Mouse (Mus musculus) gastrocnemius, adult 8-10 months (tissue): Measurements from ENCODE around the gene Plxnb2. TPM values are rescaled to one million over a fixed set of nuclear protein-coding genes. Genes with fewer than 3 reads are reported as not detected.

Source experiments
- DNase-seq, 2 experiments: peaks; one replicate each; pipeline ENCODE4 v3.0.0; 2022; ENCODE audit warnings: low spot score in 2 of 2
- total RNA-seq, 4 experiments: library from RNA; stranded (reverse); gene quantifications; 2 replicates each; pipeline ENCODE4 v1.2.4; 2022

Gene Plxnb2
- total RNA-seq, 4 experiments from 2014 or later, result 4.5 to 6.3 (median 5.3) TPM

DNA sequence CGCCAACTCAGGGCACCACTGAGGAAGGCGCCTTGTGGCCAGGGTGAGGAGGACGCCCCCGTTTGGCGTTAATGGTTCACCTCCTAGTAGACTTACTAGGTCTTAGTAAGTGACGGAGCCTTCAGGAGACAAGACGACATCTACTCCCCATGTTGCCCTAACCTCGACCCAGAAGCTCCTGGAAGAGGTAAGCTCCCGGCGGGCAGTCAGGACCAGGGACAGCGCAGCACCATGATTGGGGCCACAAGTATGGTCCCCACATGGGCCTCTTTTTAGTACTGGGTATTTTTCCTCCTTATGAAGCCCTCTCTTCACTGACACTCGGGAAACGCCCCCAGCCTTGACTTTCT is 30.6 kb downstream of the Plxnb2 start:
- DNase-seq, result no peak

GRCm38 (mm10) chr15:89149271-89150040 is 31.1 kb downstream of the Plxnb2 start, which contains the start of gene Mapk11:
Mapk11 (minus strand) TSS chr15:89149628.
- no peak for DNase-seq

DNA sequence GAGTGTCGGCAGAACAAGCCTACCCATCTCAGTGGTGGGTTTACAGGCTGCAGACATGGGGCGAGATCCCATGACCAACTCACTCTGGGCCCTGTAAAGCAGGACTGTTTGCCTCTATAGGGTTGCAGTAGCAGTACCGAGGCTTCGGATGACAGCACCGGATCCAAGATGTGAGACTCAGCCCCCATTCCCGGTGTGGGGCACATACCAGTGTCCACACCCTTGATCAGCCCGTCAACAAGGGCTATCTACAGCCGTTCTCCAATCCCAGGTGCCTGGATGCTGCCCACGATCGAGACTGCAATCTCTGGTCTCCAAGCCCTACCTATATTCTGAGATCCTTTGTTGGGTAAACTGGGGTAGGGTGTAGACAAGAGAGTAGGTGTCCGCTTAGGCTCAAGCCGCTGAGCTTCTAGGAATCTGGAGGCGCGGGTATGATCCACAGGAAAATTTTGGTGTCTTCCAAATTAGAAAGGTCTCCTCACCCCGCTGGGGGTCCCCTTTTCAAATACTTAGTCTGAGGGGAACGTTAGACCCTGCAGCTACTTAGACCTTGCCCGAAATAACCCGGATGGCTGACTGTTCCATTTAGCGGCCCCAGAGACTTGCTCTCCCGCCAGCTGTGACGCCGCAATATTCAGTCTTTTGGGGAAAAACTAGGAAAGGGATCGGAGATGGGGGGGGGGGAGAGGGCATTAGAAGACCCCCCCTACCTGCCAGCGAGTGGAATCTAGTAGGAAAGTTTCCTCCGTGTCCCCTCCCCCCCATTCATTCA is 31.9 kb downstream of the Plxnb2 start:
- no peak for DNase-seq

DNA sequence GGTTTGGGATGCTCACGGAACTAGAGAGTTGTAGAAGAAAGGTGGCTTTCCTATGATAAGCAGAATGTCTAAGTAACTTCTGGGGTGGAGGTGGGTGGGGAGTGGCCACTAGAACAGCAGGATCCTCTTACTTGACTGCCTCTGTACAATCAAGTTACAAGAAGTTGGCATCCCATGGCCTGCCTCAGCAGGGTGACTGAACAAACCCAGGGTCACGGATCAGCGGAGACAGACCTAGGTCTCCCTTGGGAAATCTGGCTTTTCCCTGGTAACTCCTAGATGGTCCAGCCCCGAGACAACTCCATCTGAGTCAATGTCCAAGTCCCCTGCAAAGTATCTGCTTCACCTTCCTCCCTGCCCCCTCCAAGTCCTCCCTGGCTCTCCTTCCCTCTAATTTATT is 32.7 kb downstream of the Plxnb2 start:
- no peak for DNase-seq

DNA sequence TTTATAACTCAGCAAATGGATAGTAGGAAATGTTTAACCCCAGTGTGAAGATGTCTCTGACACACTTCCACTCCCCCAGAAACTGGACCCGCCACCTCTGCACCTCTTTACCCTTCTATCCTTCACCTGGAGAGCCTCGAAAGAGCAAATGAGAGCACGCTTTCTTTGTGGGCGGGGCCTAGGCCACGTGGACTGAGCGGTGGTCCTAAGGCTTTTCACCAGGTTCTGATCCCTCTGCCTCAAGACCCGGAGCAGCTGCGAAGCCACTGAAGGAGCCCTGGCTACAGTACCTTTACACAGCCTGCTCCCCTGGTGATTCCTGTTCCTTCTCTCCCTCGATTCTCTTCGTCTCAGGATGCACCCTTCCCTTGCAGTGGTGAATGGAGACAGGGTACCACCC is 33.1 kb downstream of the Plxnb2 start:
- DNase-seq, result no peak

- no peak for DNase-seq
Measured at GRCm38 (mm10) chr15:89147024-89147423, 33.6 kb downstream of the Plxnb2 start.

DNA sequence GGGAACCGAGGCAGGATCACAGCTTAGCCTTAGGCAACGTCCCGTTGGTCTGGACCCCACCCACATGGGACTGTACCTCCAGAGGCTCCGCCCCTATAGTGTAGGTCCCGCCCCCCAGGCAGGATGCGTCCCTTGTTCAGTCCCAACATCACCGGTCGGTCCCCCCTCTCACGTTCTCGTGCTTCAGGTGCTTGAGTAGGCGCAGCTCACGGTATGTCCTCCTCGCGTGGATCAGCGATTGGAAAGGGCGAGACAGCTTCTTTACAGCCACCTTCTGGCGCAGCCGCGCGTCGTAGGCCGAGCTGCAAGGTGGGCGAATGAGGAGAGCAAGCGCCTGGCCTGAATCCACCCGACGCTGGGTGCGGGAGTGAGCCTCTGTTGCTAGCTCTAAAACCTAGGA is 34.1 kb downstream of the Plxnb2 start:
- DNase-seq, result no peak

DNA sequence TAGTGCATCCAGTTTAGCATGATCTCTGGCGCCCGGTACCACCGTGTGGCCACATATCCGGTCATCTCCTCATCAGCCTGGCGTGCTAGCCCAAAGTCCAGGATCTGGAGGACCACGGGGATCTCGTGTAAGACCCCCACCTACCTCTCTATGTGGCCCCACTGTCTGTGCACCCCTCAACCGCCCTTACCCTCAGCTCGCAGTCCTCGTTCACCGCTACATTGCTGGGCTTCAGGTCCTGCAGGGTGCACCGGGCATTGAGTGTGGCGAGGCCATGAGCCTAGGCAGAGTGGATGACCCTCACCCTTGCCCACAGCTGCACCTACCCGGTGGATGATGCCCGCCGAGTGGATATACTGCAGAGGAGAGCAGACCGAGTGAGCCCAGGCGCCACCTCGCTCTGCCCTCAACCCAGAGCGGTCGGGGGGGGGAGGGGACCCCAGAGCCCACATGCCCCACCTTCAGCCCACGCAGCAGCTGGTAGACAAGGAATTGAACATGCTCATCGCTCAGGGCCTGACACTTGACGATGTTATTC is 34.7 kb downstream of the Plxnb2 start:
- no peak for DNase-seq

DNA sequence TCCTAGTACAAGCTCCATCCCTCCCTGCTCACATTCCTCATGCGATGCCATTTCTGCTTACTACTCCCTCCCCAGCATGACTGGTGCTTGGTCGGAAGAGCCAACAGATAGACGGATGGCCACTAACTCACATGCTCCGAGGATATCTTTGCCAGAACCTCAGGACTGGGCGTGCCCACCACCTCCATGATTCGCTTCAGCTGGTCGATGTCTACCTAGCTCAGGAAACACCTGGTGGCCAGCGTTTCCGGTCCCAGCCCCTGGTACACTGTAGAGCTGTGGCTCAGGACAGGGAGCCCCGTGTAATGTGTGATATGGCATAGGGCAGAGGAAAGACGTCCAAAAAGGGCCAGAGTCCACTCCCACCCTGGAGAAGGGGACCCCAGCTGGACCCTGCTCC is 35.6 kb downstream of the Plxnb2 start:
- DNase-seq, result no peak

DNA sequence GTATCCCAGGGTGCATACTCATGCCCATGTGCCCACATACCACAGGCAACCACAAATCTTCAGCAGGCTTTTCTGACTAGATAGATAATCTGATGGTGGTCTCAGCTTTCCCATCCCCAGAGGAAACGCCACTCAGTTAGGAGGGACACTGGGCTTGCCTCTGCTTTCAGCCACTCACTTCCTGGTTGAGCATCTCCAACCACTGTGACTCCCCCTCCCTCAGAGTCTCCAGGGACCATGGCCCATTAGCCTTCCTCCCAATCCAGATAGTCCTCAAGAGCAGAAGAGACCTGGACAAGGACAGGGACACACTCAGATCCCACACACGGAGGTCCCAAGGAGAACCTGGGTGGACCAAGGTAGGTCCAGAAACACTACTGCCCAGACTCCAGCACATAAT is 37.5 kb downstream of the Plxnb2 start:
- DNase-seq, result no peak

DNA sequence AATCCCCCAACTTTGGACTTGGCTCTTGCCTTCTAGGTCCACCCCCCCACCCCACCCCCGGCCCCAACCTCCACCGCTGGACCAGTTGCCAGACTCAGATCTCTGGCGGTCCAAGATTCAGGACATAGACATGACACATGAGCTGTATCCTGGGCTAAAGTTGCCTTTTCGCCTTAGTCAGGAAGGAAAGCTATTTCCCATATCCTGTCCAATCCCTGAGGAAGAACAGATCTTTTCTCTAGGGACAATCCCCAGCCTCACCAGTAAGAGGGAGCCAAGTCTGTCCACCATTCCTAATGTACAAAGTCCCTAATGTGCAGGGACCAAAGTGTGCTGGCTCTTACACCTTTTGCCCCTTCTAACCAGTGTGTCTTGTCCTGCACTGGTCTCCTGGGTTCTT is 38.7 kb downstream of the Plxnb2 start:
- DNase-seq, result no peak

DNA sequence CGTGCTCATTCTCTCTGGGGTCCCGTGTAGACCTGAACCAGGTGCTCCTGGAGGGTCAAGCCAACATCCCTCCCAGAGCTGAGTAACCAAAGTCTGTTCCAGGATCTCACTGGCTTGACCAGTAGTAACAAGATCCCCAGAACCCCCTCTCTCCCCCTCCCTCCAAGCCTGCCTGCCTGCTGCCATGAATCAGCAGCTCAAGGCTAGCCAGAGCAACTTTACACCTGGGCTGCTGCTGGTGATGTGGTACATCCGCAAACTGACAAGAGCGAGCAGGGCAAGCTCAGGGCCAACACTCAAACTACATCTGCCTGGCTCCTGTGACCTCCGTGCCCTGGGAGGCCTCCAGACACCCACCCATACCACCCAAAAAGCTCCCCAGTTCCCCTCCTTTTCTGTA is 39.1 kb downstream of the Plxnb2 start:
- DNase-seq, result peak in 1 of 2 experiments; percentile 46

GRCm38 (mm10) chr15:89140659-89141252 is 39.8 kb downstream of the Plxnb2 start, which contains the start of gene Mapk12:
Mapk12 (minus strand) TSS chr15:89140703.
- peak; percentile 69 to 80 for DNase-seq

DNA sequence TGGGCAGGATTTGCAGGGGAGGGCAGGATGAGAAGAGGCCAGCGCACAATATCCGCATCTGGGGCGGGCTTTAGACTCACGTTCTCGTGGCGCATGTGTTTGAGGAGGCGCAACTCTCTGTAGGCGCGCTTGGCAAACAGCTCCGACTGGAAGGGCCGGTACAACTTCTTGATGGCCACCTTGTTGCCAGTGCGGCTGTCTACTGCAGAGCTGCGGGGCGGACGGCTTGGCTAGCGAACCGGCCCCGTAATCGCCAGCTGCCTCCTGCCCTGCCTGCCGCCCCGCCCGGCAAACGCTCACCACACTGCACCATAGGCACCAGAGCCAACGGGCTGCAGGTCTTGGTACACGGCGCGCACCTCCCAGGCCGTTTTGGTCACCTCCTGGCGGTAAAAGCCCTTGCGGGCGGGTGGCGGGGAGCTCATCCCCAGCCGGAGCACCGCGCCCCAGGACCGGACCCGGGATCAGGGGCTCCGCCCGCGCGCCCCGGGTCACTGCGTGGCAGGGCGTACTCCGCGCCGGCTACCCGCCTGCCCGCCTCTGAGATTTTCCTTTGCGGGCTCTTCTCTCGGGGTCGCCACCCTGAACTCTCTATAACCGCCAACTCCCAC is 40.4 kb downstream of the Plxnb2 start:
- peak; percentile 57 to 69 for DNase-seq

DNA sequence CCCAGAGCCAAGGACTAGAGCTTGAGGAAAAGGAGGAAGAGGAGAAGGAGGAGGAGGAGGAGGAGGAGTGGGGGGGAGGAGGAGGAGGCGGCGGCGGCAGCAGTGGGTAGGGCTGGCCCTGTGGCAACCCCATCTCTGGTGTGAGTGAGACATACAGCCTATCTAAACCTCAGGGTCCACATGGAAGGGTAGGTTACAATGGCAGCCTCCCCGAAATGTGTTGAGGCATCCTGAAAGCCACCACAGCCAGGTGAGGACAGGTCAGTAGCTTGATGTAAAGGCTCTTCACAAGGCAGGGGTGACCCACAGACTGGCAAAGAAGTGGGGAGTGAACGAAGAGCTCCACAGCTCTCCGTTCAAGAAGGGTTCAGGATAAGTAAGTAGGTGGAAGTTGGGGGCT is 42.1 kb downstream of the Plxnb2 start:
- no peak for DNase-seq

DNA sequence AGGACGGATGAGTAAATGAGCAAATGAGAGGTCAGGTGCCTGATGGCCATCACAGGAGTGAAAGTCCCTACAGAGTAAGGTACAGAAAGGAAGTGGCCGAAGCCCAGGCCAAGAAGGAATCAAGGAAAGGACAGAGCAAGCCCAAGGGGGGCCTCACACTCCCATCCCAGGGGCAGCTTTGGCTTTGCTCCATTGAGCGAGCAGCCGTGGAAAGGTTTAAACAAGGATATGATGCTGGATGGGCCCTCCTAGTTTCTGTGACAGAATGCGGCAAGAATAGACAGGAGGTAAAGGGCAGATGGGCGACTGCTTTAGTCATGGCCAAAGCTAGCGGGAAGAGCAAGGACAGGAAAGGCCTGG is 42.6 kb downstream of the Plxnb2 start:
- no peak for DNase-seq

DNA sequence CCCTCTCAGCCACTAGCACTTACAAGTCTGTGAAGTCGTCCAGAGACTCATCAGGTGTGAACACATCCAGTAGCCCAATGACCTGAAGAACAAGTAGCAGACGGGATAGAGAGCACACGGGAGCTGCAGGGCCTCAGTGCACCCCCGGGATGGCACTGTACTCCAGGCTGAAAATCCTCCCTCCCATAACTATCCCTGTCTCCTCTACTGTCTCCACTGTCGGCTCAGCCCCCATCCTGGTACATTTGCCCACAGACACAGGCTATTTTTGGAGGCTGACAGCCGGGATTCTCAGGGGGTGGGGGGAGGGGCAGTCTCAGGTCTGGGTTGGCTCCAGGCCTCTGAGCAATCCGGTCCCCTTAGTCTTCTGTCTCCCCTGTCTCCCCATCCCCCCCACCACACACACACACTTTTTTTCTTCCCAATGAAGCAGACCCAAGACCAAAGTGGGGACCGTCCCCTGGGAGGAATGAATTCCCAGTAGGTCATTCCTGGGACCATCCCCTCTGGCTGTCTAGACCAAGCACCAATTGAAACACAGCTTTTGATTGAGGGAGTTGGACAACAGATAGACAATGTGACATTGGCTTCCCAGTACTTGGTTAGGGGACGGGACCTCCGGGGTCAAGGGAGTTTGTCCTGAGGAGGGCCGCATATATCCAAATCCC is 43.1 kb downstream of the Plxnb2 start:
- DNase-seq, result no peak

GRCm38 (mm10) chr15:89136461-89137155 is 44.0 kb downstream of the Plxnb2 start:
- DNase-seq, result no peak

DNA sequence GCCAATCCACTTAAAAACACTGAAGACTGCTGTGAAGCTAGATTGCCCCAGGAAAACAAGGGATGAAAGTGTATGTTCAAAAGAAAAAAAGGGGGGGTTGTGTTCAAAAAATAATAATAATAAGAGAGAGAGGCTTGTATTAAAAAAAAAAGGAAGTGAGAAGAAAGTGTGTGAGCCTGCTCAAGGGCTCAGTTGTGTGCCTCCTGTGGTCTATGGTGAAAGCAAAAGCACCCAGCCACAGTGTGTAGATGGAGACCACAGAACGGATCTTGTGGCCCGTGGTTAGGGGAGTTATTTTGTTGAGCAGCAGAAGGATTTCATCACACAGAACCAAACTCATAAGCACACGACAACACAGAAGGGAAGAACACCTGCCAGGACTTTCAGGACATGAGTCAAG is 49.3 kb downstream of the Plxnb2 start:
- DNase-seq, result no peak

- DNase-seq, result no peak
Measured at GRCm38 (mm10) chr15:89130245-89130644, 50.3 kb downstream of the Plxnb2 start.
